Mouse (Mus musculus) thymus, adult 2 months (tissue): ENCODE data around the gene Napsa.
A peak's percentile ranks its signal among the peaks of the same experiment; 100 is the strongest.

ENCODE experiments used
- CTCF ChIP-seq: fragments of 200-500 bp; IDR thresholded peaks from 2 replicates; pipeline ENCODE4 v1.5.1; 2012; ENCODE audit warnings: mild to moderate bottlenecking, control low read depth, low read length, moderate library complexity, borderline replicate concordance; ENCODE audit not compliant: control insufficient read depth, poor library complexity, insufficient read depth; ENCODE audit errors: extremely low read depth
- POLR2A ChIP-seq: fragments of 200-500 bp; IDR thresholded peaks from 2 replicates; pipeline ENCODE4 v1.6.1; 2012; ENCODE audit warnings: mild to moderate bottlenecking, low read length, control low read depth, moderate library complexity; ENCODE audit not compliant: control insufficient read depth, poor library complexity, insufficient read depth; ENCODE audit errors: extremely low read depth

- TF ChIP-seq POLR2A (peak; percentile 36; the same call in 1 of the 2 replicates), CTCF (peak; percentile 84)
These were observed 23.6 kb upstream of the Napsa start, which contains the start of gene Pold1 for GRCm38 (mm10) chr7:44548497-44549087.
